Mouse (Mus musculus) megakaryocyte, embryonic 14.5 days (primary cell): Measurements from ENCODE around the gene Olfr1016.

ENCODE experiments used
- FLI1 ChIP-seq: IDR thresholded peaks from 2 replicates; pipeline ENCODE4 v1.6.1; 2012; ENCODE audit warnings: low read length, inconsistent platforms, mixed read lengths
- GATA1 ChIP-seq: IDR thresholded peaks from 3 replicates; pipeline ENCODE4 v1.6.1; 2012; ENCODE audit warnings: mixed read lengths, low read length, inconsistent platforms, borderline replicate concordance

DNA sequence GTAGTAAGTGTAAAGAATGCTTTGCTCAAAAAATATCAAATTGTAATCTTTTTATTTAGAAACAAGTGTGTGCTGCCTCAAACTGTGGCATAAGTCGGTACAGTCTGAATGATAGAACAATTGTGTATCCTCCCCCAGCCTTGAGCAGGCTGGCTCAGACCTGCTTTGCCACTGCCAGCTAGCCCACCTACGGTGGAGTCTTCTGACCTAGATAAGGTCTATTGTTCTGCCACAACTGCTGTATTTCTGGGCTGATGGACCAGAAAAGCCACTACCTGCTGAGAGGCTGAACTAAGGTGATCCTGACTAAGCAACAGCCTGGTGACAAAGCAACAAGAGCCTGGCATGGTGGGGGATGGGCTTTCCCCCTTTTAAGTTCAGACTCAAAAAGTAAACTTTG, 10.0 kb downstream of the Olfr1016 start:
- TF ChIP-seq GATA1, result no peak
- TF ChIP-seq FLI1, result no peak
